8 mouse cellular contexts compared by ENCODE assay signal in genomic region chr3:122638329-122639196, GRCm38 (mm10). TPM values are rescaled to one million over a fixed set of nuclear protein-coding genes. Genes with fewer than 3 reads are reported as not detected.
DNase-seq lines count a peak whose midpoint lies in the region; ATAC-seq and TF ChIP-seq lines count a peak whose summit lies in the region.

No protein-coding gene starts in this region.

- H3K4me2 ChIP-seq in embryonic facial prominence, embryonic 15.5 days (replicated peaks), result 0 out of 2 replicates have a peak overlapping the region, but pooled peaks have one; percentile 15
- peak overlapping the region; percentile 23 for H3K4me2 ChIP-seq in limb, embryonic 13.5 days (replicated peaks)
- H3K4me2 ChIP-seq in midbrain, postnatal 0 days (ENCODE audit: low read depth, low read length, poor library complexity, severe bottlenecking), result no peak overlapping the region

- H3K9ac ChIP-seq in embryonic facial prominence, embryonic 15.5 days, result no peak overlapping the region
- no peak overlapping the region for H3K9ac ChIP-seq in limb, embryonic 13.5 days
- no peak overlapping the region for H3K9ac ChIP-seq in midbrain, postnatal 0 days (replicated peaks; ENCODE audit: low read length, poor library complexity, severe bottlenecking)

- ATAC-seq in embryonic facial prominence, embryonic 15.5 days (ENCODE audit: insufficient number of reproducible peaks, low FRiP score, low TSS enrichment, low read depth), result peak; percentile 45; the same call in 1 of the 2 replicates
- peak; percentile 71 for ATAC-seq in limb, embryonic 13.5 days (ENCODE audit: low FRiP score, low read depth)
- peak; percentile 83 for ATAC-seq in midbrain, postnatal 0 days (ENCODE audit: low FRiP score)

- DNase-seq in A20 (ENCODE audit: low read depth, low spot score), result peak; percentile 94
- DNase-seq in heart, adult 9 months (ENCODE audit: low spot score in 2 of 2), result peak; percentile 76 to 94
- DNase-seq in kidney, adult 9 months, result peak; percentile 99
- peak; percentile 99 for DNase-seq in midbrain, postnatal 0 days (ENCODE audit: low spot score)
- peak; percentile 73 to 85 for DNase-seq in spleen, postnatal 14 days (ENCODE audit: low spot score in 2 of 2)

- no peak overlapping the region for H3K27ac ChIP-seq in bone marrow, adult 2 months (ENCODE audit: control insufficient read depth, insufficient read depth, low read depth, low read length, poor library complexity)
- H3K27ac ChIP-seq in embryonic facial prominence, embryonic 15.5 days (replicated peaks), result no peak overlapping the region
- no peak overlapping the region for H3K27ac ChIP-seq in limb, embryonic 13.5 days
- no peak overlapping the region for H3K27ac ChIP-seq in midbrain, postnatal 0 days (ENCODE audit: low read depth, low read length)

- WGBS in bone marrow, adult 2 months, result 38% methylated on average over 14 of the region's 14 CpGs
- WGBS in embryonic facial prominence, embryonic 15.5 days, result 33% methylated on average over 14 of the region's 14 CpGs
- 37% methylated on average over 14 of the region's 14 CpGs for WGBS in limb, embryonic 13.5 days
- WGBS in midbrain, postnatal 0 days, result 38% methylated on average over 14 of the region's 14 CpGs

- H3K4me3 ChIP-seq in bone marrow, adult 2 months (replicated peaks; ENCODE audit: control insufficient read depth, low read depth, low read length), result no peak overlapping the region
- 0 out of 2 replicates have a peak overlapping the region, but pooled peaks have one; percentile 4 for H3K4me3 ChIP-seq in embryonic facial prominence, embryonic 15.5 days (replicated peaks)
- no peak overlapping the region for H3K4me3 ChIP-seq in limb, embryonic 13.5 days
- no peak overlapping the region for H3K4me3 ChIP-seq in midbrain, postnatal 0 days (ENCODE audit: low read depth, low read length)

- no peaks in the 10 kb centered on the region; the same call in 1 of the 2 replicates for H3K4me1 ChIP-seq in bone marrow, adult 2 months (ENCODE audit: control insufficient read depth, insufficient read depth, low read length)
- peaks cover 6% of the 10 kb centered on the region; the same call in 1 of the 2 replicates for H3K4me1 ChIP-seq in embryonic facial prominence, embryonic 15.5 days
- H3K4me1 ChIP-seq in limb, embryonic 13.5 days, result peaks cover 20% of the 10 kb centered on the region
- H3K4me1 ChIP-seq in midbrain, postnatal 0 days (ENCODE audit: insufficient read depth, low read length), result no peaks in the 10 kb centered on the region

- TF ChIP-seq CTCF in bone marrow, adult 2 months (IDR thresholded peaks at IDR 0.05; ENCODE audit: control insufficient read depth, insufficient read depth, low read length), result peak; percentile 100
- peak; percentile 100 for TF ChIP-seq CTCF in midbrain, postnatal 0 days (IDR thresholded peaks at IDR 0.05)

- H3K36me3 ChIP-seq in embryonic facial prominence, embryonic 15.5 days, result no peaks in the 10 kb centered on the region
- no peaks in the 10 kb centered on the region for H3K36me3 ChIP-seq in limb, embryonic 13.5 days
- H3K36me3 ChIP-seq in midbrain, postnatal 0 days (ENCODE audit: insufficient read depth, low read length), result no peaks in the 10 kb centered on the region

- H3K9me3 ChIP-seq in embryonic facial prominence, embryonic 15.5 days (replicated peaks), result no peaks in the 10 kb centered on the region
- no peaks in the 10 kb centered on the region; the same call in 1 of the 2 replicates for H3K9me3 ChIP-seq in limb, embryonic 13.5 days
- no peaks in the 10 kb centered on the region for H3K9me3 ChIP-seq in midbrain, postnatal 0 days (ENCODE audit: low read length)

- TF ChIP-seq POLR2A in bone marrow, adult 2 months (IDR thresholded peaks at IDR 0.05; ENCODE audit: borderline replicate concordance, control insufficient read depth, low read depth, low read length), result no peak

- H3K27me3 ChIP-seq in embryonic facial prominence, embryonic 15.5 days, result no peaks in the 10 kb centered on the region
- no peaks in the 10 kb centered on the region for H3K27me3 ChIP-seq in limb, embryonic 13.5 days
- no peaks in the 10 kb centered on the region for H3K27me3 ChIP-seq in midbrain, postnatal 0 days (ENCODE audit: insufficient read depth, low read length)

RNA-seq across cellular contexts. Expression of gene Fnbp1l, which starts 19.0 kb away (rescaled TPM):
- 2.4 and 6.2 TPM in 2 replicates for polyA plus RNA-seq in bone marrow, adult 2 months (2011; ENCODE audit: insufficient read depth, insufficient read length, low replicate concordance, missing spikeins)
- 37.3 and 41.1 TPM in 2 replicates for polyA plus RNA-seq in embryonic facial prominence, embryonic 15.5 days (2015; fragmentation: Nextera tagmentation; extraction: Ambion mirVana)
- polyA plus RNA-seq in limb, embryonic 13.5 days (2015; fragmentation: Nextera tagmentation; extraction: Ambion mirVana), result 76.7 and 77.8 TPM in 2 replicates
- 135 and 179 TPM in 2 replicates for total RNA-seq in midbrain, postnatal 0 days (2014; rRNA removed)
- 182 and 209 TPM in 2 replicates for polyA plus RNA-seq in midbrain, postnatal 0 days (2015; fragmentation: Nextera tagmentation; extraction: Ambion mirVana)
